Mouse (Mus musculus) cerebellum, adult 9-11 months (tissue): ENCODE measurements around the gene Pdcd11.
A peak's percentile ranks its signal among the peaks of the same experiment; 100 is the strongest.

Source experiments
- DNase-seq: peaks from one replicate; pipeline ENCODE4 v3.0.0; 2022

The Pdcd11 gene

DNA sequence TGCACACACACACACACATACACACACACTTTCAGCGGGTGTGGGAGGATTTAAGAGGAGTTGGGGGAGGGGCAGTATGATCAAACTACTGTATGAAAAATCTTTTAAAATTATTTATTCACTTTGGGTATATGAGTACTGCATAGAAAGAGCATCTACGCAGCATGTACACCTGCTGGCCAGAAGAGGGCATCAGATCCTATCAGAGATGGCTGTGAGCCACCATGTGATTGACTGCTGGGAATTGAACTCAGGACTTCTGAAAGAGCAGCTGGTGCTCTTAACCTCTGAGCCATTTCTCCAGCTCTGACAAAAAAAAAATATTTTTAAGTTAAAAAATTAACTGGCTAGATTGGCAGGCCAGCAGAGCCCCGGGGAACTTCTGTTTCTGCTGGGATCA lies 83.9 kb downstream of the Pdcd11 start:
- peak; percentile 58 for DNase-seq

DNA sequence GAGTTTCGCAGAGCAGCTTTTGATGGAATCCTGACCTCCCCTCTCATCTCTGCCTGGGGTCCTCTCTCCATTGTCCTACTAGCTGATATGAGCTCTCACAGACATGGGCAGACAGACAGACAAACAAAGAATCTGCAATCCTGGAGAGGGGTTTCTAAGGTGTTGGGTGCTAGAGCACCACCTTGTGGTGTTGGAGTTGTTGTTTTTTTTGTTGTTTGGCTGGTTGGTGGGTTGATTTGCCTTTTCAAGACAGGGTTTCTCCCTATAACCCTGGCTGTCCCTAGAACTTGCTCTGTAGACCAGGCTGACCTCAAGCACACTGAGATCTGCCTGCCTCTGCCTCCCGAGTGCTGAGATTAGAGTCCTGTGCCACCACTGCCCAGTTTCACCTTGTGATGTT lies 84.9 kb downstream of the Pdcd11 start:
- DNase-seq: no peak

DNA sequence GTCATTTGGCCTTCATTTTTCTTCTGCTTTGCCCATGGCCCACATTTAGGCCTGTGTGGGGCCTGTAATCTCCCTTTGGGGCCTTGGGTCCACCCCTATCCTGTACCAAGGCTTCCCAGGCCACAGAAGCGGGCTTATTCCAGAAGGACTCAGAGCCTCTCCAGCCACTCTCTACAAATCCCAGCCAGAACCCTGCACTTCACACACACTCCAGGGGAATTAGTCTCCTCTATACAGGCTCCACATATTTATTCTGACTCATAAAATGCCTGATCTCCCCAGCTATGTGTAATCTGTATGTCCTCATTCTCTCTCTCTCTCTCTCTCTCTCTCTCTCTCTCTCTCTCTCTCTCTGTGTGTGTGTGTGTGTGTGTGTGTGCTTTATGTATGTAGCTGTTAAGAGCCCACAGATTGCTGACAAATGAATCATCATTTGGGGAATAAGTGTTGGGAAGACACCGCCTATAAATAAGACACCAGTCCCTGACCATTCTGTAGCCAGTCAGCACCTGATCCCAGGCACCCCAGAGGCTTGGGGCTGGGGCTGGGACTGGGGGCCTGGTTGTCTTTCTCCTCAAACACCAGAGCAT lies 86.4 kb downstream of the Pdcd11 start:
- peak; percentile 36 for DNase-seq

DNA sequence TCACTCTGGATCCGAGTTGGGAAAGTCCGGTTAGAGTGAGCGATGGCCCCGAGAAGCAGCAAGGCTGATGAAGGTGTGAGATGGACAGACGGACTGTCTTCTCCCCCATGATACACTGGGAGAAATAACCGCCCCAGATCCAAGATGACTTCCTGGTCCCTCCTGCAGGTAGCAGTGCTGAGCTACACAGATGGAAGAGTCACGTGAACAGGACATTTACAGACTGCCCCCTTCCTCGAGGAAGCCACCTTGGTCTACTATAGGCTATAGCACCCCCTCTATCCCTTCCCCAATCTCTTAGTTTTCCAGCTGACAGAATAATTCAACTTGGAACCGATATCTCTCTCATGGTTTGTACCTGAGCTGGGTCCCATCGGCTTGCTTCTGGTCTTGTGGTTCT lies 87.4 kb downstream of the Pdcd11 start:
- peak; percentile 80 for DNase-seq

DNA sequence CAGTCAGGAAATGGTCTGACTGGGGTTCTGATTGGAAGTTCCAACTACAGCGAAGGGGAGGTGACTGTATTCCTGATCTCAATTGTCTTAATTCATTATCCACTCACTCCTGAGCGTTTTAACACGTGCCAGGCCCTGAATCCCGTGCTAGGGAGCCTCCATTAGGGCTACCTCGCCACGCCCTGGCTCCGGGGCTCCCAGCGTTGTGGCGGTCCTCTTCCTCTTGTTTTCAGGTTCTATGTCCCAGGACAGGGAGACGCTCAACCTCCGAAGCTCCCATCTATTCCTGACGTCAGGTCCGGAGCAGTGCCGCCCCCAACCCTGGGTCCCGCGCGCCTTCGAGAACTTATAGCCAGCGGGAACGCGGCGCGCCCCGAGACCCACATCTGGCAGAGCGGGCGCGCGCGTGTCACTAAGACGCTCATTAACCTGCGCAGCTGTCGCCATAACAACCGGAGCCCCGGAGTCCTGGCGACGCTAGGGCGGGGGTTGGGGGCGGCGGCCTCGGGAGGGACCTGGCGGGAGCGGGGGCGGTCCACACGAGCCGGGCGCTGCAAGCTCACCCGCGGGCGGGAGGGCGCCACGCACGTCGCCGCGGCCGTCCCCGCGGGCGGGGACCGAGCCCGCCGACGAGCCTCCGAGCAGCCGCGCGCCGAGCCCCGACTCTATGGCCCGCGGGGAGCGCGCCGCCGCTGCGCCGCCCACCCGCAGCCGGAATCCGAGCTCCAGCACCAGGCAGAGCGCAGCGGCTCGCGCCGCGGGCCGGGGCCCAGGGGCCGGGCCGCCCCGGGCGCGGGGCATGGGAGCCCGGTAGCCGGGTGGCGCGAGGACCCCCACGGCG lies 88.1 kb downstream of the Pdcd11 start, which contains the start of gene Neurl1a:
TSS of gene Neurl1a (plus strand) at position 390 of the 841 bp plus-strand sequence.
- DNase-seq: peak; percentile 83

DNA sequence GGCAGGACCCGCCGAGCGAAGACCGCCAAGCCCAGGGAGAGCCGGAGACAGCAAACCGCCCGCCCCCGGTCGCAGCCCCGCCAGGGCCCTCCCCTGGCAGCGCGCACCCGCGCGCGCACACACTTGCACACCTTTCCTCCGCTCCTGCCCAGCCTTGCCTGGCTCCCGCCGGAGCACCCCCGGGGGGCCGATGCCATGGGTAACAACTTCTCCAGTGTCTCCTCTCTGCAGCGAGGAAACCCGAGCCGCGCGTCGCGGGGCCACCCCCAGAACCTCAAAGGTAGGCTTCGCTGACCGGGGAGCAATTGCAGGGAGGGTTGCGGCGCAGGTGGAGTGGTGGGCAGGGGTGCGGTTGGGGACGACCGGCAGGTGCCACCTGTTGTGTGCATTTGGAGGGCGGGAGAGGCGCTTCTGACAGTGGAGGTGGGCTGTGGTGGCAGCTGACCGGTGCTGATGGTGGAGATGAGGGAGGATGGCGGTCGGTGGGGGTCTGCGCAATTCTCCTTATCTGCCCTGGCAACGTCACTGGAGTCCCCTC lies 88.8 kb downstream of the Pdcd11 start:
- peak; percentile 82 for DNase-seq

DNA sequence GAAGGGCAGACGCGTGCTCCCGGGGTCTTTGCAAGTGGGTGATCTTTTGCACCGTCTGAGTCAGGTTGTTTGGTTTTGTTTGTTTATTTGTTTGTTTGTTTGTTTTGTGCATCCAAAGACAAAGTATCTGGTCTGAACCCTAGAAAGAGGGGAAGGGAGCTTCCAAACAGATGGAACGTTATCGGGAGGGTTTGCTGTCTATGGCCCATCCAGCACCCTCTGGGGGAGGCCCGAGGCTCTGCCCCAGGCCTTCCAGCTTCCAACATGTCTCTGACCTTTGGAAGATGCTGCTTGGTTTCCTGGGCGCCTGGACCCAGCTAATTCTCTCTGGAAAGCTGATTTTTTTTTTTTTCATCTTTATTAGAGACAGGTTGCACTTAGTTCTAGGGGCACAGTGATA lies 89.4 kb downstream of the Pdcd11 start:
- DNase-seq: peak; percentile 41
